Mouse (Mus musculus) liver (tissue): ENCODE results near the gene Ubl3.

Source experiments
- DNase-seq: peaks from one replicate; pipeline ENCODE4 v3.0.0-alpha.2; 2020; ENCODE audit warnings: mixed read lengths

The Ubl3 gene

DNA sequence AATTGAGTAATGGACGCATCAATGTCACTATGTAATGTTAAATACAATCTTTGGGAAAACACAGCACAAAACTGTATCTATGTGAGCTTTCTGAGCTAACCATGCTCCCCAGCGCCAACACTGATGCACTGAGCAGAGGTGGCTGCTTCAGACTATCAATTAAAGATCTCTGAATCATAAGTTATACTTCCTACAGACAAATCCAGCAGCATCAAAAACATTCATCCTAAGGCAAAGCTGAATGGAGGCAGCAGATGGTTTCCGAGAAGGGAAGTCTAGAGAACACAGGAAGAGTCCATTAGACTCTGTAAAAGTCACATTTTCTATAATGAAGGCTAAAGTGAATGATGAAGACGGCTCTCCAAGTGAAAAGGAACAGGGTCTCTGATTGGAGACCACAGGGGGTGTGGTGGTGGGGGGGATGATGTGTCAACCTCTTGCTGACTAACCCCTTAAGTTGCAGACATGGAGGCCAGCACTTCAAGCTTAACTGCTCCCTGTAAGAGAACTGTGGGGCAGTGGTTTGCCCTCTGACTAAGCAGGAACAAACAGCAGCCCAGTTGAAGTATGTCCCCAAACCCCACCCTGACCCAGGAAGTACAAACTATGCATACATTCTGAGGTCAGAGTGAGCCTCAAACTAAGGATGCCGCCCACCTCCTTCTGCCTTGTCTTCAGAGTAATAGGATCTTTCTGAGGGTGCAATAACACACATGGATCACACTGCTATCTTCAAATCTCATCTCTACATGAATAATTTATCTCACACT is 29.2 kb downstream of the Ubl3 start:
- no peak for DNase-seq

DNA sequence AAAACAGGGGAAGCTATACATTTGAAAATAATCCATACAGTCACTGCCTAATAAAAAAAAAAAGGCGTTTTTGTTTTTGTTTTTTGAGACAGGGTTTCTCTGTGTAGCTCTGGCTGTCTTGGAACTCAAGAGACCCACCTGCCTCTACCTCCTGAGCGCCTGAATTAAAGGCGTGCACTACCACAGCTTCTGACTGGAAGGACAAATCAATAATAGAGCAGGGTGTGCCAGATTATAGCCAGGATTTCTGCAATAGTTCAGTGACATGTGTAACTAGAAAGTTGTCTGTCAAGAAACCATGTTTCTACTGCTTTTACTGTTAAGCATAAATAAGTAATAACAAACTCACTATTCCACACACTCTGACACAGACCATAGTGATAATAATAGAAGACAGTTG is 30.2 kb downstream of the Ubl3 start:
- DNase-seq, result no peak

DNA sequence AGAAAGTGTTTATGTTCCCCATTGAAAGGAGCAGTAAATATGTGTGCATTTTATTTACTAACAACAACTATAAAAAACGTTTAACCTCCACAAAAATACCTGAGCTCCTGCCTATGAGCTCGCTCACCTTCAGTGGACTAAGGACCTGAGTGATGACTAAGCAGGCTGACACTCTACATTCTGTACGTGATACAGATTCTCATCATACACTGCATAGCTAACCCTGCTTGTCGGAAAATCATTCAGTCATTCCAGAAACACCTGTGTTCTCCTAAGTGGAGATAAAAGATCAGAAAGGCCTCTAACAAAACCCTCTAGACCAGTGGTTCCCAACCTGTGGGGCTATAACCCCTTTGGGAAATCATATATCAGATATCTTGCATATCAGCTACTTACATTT is 35.1 kb downstream of the Ubl3 start:
- DNase-seq, result no peak

DNA sequence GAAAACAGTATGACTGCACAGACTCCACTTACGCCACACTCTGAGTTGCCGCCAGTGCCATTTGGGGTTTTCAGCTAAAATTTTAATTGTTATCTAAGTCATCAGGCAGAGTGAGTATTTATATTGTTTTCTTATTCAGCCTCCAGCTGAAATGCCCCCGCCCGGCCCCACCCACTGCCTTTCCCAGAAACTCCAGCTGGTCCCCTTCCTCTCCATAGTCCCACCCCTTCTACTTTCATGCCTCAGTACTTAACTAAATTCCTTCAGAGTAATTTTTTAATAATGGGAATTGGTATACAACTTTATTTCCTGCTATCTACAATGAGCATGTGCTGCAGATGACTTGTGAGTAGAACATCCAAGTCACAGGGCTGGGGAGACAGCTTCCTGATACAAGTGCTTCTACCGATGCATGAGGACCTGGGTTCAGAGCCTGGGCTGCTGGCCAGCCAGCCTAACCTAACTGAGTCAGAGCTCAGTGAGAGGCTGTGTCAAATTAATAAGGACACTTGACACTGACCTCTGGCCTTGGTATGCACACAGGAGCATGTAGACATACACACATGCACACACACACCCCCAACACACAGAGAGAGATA is 40.4 kb downstream of the Ubl3 start:
- DNase-seq, result no peak

DNA sequence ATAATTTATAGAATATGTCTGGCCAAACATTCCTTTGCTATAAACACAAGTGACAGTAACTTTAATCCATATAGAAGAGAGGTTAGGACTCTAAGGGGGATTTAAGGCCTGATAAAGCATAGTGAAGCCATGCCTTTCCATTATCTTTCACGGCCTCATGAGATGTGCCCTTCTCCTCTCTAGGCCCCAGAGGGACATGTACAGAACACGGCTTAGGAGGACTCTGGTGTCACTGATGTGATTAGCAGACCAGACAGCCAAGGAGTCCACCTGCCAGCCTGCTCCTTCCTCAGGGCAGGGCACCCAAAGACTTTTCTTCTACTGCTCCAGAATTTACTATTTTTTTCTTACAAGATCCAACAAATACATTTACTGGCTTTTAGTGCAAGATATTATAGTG is 42.3 kb downstream of the Ubl3 start:
- no peak for DNase-seq

DNA sequence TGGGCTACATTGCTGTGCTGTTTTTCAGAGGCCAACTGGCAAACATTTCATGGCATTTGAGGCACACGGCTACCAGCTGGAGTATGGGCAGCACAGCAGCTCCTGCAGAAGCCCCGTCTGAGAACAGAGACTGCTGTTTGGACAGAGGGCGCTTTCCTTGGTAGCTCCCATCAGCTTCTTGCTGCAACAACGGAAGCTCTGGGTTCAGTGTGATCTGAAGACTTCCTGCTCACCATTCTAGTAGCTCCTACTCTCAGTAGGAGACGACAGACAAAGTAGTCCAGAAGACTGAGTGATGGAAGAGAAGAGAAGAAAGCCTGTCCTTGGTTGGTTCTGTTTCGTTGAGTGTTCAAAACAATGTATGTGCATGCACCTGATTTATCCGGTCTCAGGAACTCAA is 42.9 kb downstream of the Ubl3 start:
- DNase-seq, result no peak

DNA sequence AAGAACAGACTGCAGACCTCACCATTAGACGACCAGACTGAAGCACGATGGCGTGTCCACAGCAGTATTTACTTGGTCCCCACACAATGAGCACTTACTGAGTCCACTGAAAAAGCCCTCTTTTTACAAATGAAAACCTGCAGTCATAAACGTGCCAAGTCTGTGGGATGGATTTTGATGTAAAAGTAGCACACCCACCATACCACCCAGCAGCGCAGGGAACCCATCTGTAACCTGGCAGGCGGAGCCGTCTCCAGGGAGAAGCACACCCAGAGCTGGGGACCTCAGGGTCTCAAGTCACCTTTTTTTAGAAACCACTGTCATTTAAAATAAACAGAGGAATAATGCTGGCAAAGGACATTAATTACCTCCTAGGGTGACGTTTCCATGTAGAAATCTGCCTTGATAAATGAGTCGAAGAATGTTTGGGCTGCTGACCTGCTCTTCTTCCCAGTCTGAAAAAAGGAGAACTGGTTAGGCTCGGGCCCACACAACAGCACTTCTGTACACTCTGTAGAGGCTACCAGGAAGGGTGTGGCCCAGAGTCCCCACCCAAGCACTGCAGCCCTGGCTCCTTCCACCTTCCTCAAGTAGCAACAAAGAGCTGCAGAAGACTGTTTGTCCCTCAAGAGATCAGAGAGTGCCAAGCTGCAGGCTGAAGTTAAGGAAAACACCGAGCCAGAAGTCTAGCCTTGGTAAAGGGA is 43.5 kb downstream of the Ubl3 start:
- peak; percentile 66 for DNase-seq

DNA sequence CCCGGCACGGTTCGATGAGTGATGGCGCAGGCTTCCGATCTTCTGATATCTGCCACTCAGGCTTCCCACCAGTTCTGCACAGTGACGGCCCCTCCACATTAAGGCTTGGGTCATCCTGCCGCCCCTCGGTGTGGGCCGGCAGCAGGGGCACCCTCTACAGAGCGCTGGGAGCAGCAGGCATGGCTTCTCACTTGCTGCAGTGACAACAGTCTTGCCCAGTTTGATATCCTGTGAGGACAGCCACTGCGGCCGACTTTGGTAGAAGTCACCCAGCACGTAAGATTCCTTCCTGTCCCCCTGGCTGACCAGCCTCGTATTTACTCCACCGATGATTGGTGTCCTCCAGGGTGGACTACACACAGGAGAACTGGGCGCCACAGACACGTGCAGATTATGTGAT is 47.2 kb downstream of the Ubl3 start:
- no peak for DNase-seq

DNA sequence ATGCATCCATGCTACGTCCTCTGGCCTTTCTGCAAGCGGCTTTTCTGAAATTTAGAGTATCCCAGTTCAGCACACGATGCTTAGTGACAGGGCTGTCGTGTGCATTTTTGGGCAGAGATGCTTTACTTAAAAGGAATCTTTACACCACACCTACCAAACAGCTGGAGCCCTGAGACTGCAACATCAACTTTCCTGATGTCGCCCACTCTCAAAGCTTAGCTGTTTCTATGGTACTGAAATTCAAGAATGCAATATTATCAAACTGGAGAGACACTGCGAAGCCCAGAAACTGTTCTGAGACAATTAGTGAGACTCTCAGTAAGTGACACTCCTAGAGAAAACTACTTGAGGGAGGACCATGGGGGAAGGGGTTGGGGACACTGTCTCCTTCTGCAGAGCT is 50.4 kb downstream of the Ubl3 start:
- DNase-seq, result no peak

DNA sequence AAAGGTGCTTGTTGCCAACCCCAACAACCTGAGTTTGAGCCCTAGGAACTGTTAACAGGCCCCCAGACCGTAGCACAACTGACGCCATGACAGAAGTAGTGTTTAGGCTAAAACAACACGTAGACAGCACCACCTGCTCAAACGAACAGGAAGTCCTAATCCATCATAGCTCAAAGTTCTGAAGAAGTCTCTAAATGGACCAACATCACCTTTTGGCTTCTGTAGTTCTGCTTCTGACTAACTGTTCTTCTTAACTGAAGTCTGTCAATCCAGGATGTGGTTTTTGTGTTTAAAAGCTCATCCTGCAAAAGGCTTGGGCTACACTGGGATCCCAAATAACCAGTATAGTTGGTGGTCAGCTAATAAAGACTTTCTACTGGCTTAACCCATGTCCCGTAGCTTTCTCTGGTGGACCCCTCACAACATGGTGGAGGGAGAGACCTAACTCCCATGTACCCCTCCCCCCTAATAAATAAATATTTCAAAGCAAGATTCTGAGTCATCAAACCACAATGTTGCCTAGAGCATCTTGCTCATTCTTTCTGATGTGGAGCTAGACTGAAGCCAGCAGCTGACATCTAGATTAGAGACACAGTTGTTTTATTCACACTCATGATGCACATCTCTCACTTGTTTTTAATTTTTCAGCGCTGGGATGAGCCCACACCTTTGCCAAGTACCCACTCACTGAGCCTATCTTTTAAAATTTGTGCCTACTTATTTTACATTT is 51.2 kb downstream of the Ubl3 start:
- no peak for DNase-seq

DNA sequence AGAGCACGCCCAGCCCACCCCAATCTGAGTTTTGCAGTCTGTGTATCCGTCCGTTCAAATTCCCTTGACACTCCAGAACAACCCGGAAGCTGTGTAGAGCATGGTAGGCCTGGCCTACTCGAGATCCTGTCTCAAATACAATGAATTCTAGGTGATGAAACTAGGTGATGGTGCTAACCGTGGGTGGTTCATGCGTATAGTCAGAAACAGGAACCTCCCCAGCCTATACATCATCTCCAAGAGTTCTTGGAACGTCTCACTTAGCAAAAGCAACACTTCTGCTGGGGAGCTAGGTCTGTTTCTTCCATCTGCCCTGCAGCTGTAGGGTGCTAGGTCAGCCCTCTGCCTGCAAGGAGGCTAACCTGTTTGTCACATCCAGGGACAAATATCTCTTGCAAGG is 52.1 kb downstream of the Ubl3 start:
- DNase-seq, result no peak

DNA sequence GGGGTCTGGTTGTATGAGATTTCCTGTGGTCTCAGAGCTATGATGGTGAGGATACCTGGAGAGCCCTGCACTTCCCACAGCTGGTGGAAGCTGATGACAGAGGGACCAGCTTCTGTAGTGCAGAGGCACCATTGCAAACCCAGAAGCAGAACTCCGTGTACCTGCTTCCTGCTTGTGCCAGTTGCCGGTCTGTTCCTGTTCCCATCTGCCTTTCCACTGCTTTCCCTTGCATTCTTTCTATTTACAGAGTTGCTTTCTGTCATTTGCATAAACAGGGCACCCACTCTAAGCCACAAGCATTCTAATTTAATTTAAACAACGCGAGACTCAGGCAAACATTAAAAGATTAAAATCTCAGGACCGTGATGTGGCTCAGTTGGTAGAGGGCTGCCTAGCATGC is 53.0 kb downstream of the Ubl3 start:
- no peak for DNase-seq

DNA sequence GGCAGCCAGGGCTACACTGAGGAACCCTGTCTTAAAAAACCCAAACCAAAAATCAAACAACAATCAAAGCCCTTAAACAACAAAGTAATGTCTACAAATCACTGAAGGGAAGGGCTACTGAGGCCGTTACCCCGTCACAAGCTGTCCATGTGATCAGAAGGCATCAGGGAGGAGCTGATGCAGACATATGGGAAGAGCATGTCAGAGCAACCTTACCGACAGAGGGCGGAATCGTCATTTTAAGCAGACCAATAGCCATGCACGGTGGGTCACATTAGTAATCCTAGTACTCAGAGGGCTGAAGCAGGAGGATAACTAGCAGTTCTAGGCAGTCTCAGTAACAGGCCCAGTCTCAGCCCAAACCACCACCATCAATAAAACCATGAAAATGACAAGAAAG is 56.6 kb downstream of the Ubl3 start:
- no peak for DNase-seq

DNA sequence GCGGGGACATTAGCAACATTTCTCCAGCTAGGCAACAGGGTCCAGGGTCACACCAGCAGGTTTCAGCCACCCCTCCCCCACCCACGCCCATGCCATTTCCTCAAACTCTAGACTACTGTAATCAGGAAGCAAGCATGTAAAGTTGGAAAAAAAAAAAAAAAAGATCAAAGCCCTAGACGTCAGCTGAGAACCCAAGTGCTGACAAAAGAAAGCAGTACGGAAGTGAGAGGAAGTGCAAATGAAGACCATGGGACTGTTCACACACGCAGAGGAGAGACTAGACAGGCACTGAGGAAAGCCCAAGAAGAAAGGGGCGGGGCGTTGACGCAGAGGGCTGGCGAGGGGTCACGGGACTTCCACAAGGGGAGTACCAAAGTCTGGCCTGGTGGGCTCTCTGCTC is 57.4 kb downstream of the Ubl3 start:
- peak; percentile 46 for DNase-seq

DNA sequence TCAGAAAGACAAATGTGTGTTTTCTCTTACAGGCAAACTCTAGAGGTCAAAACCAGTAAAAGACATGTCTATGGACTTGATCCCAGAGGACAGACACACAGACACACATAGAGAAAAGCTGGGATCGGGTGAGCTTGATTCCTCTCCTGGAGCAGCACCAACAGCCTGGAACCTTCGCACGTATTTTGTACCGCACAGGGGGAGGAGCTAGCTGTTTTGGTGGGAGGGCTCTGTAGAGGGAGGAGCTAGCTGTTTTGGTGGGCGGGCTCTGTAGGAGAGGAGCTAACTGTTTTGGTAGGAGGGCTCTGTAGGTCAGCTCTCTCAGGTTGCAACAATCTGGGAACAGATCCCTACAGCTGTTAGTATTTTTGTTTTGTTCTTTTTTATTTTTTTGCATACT is 58.3 kb downstream of the Ubl3 start:
- DNase-seq, result no peak

DNA sequence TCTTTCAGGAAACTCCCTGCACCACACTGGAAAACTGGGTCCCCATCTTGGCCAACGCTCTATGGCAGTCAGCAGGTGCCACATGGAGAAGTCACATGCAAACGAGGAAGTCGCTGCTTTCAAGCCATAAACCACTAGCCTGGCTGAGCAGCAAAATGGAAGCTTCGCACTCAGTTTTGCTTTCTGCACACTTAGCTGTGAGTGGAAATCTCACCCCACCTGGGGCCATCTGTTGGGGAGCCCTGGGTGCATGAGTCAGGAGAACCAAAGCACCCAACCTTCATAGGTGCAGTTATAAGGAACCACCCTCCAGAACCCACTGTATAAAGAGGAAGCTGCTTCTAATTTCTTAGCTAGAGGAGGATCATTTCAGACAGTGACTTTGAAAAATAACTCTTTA is 59.6 kb downstream of the Ubl3 start:
- DNase-seq, result no peak

DNA sequence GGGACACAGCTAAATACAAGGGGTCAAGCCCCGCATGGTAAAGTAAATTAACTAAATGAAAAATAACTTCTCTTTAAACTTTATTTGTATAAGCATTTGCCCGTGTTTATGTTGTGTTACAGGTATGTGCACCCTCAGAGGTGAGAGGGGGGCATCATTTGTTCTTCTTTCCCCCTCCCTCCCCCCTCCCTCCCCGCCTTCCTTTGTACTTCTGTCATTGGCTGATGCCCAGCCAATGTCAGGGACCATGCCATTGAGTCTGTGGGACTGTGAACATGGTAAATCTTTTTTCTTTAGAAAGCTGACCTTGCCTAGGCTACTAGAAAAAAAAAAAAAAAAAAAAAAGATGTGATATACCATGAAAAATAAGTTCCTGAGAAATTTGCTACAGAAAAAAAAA is 62.2 kb downstream of the Ubl3 start:
- no peak for DNase-seq

DNA sequence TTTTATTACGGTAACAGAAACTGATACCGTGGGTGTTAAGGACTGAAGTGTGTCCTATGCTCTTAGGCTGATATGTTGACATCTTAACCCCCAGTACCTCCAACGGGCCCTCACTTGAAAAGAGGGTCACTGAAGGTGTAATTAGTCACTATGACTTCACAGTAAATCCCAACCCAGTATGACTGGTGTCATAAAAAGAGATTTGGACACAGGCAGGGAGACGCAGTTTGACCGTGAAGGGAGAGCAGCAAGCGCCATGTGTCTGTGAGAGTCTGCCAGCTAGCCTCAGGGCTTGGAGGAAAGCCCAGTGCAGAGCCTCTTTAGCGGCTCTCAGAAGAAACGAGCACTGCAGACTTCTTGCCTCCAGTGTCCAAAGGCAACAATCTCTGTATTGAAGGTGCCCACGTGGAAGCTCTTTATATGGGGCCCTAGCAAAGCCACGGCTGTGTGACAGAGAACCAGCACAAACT is 62.8 kb downstream of the Ubl3 start:
- no peak for DNase-seq

DNA sequence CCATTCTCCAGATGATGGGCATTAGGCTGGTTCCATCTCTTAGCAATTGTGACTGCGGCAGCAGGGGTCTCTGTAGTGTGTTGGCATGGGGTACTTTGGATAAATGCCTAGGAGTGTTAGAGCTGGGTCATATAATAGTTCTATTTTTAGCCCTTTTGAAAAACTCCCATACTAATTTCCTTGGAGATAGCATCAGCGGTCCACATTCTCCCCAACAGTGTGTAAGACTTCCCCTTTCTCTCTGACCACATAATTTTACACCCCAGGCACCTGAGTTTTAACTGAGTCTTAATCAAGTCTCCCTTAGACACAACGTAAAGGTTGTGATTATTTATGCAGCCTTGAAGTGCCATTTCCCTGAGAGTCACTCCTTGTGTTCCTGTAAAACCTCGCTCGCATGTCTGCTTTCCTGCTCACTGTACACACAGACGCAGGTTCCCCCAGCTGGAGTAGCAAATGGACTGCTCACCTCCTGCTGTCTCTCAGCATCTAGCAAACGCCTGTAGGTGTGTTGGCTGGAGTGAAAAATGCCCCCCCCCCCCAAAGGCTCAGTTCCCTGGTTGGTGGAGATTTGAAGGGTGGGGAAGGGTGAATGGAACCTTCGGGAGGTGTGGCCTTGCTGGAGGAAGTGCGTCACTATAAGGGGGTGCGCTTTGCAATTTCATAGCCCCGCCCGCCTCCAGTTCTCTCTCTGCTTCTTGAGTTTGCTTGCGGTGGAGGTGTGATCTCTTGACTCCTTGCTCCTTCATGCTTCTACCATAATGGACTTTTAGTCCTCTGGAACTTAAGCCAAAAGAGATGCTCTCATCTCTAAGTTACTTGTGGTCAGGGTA is 63.5 kb downstream of the Ubl3 start:
- DNase-seq, result no peak

DNA sequence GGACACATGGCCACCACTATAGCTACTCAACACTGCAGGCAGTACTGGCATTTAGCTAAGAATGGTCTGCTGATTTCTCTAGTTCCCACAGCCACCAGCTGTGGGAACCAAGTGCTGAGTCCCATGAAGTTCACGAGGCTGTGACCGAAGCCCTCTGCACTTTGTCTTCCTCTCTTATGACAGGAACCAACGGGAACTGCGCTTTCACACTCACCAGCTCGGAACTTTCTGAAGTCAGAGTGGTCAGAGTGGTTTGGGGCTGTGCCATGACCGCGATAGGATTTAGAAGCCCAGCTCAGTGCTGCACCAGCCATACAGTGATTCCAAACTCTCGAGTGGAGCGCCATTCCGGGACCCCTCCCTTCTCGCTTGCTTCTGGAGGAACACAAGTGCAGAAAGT is 66.4 kb downstream of the Ubl3 start:
- no peak for DNase-seq

DNA sequence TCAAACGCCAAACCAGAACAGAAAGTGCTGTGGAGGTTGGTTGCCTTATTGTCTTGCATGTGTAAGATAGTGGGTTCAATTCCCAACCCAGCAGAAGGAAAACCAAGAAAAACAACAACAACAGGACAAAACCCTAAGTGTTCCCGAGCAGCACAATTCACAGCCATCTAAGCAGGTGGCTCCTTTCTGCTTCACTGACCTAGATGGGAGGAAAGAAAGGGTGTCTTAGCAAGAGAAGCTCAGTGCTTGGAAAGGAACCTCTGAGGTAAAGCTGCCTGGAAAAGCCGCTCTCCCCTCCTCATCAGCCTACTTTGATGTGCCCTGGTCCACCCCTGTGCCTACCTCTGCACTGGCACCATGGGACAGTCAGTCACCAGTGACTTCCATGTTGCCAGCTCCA is 70.8 kb downstream of the Ubl3 start:
- DNase-seq, result no peak

DNA sequence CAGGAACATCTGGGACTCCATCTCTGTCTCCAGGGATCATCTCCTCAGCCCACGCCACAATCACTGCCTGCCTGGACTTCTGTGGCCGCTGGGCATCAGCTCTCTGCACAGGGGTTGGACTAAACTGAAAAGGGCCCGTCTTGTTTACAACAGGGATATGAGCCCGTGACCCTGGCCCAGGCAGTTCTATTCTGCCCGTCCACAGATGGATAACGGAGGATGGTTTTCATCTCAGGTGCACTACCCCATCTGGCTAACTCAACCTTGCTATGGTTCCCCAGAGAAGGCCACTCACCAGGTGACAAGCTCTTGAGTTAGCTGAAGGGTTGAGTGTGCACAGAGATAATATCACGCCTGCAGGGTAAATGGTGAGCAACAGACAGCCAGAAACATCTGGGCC is 78.2 kb downstream of the Ubl3 start:
- DNase-seq, result no peak
